Mouse (Mus musculus) liver, embryonic 16.5 days (tissue): Measurements from ENCODE around the gene Por. TPM values are rescaled to one million over a fixed set of nuclear protein-coding genes. Genes with fewer than 3 reads are reported as not detected.

Experiments used
- ATAC-seq: fragments of 200-750 bp; cut with Nextera tagmentation; 2 replicates; pipeline ENCODE4 v1.8.0; 2017; ENCODE audit warnings: low read depth, mild to moderate bottlenecking, moderate number of reproducible peaks, moderate library complexity
- H3K27ac ChIP-seq: fragments of 300-500 bp; sonication (generic); 2 replicates; pipeline ENCODE4 v1.5.1; 2014; ENCODE audit warnings: mild to moderate bottlenecking, low read length
- H3K27me3 ChIP-seq: fragments of 300-500 bp; sonication (generic); 2 replicates; pipeline ENCODE4 v1.6.1; 2014; ENCODE audit warnings: low read depth, low read length, mixed read lengths; ENCODE audit not compliant: control insufficient read depth, insufficient read depth
- H3K36me3 ChIP-seq: fragments of 300-500 bp; sonication (generic); 2 replicates; pipeline ENCODE4 v1.6.1; 2014; ENCODE audit warnings: mild to moderate bottlenecking; ENCODE audit not compliant: control insufficient read depth, insufficient read depth
- H3K4me1 ChIP-seq: fragments of 300-500 bp; sonication (generic); 2 replicates; pipeline ENCODE4 v1.6.1; 2014; ENCODE audit warnings: low read depth, low read length, mixed read lengths; ENCODE audit not compliant: control insufficient read depth
- H3K4me2 ChIP-seq: fragments of 300-500 bp; sonication (generic); 2 replicates; pipeline ENCODE4 v1.6.1; 2014; ENCODE audit warnings: low read depth, low read length, mixed read lengths
- H3K4me3 ChIP-seq: fragments of 300-500 bp; sonication (generic); 2 replicates; pipeline ENCODE4 v1.5.1; 2014; ENCODE audit warnings: low read depth, mild to moderate bottlenecking, low read length
- H3K9ac ChIP-seq: fragments of 300-500 bp; sonication (generic); 2 replicates; pipeline ENCODE4 v1.6.1; 2014; ENCODE audit warnings: low read depth, low read length
- H3K9me3 ChIP-seq: fragments of 300-500 bp; sonication (generic); replicated peaks from 2 replicates; pipeline ENCODE4 v1.6.1; 2016; ENCODE audit warnings: low read length; ENCODE audit not compliant: control insufficient read depth
- WGBS: fragments of 180-500 bp; shearing (Covaris S2); extraction: QIAGEN DNeasy Blood & Tissue Kit; methylation state at CpG from one replicate; pipeline ENCODE4 v1.1.7; 2014; ENCODE audit not compliant: insufficient replicate concordance; 5-methylcytosine and 5-hydroxymethylcytosine counted together
- polyA plus RNA-seq: library from polyadenylated mRNA; unstranded; fragments of >200 nt; fragmentation: Nextera tagmentation; extraction: Ambion mirVana; gene quantifications from 2 replicates; pipeline ENCODE4 v1.2.1, GENCODE M21; 2015

Gene Por
- polyA plus RNA-seq, 1 experiment from 2014 or later = 53.1 TPM

- H3K9ac ChIP-seq = no peak overlapping the region
- WGBS = 48% methylated on average over 3 of the region's 3 CpGs
- H3K4me3 ChIP-seq = no peak overlapping the region
- no peaks in the 10 kb centered on the region for H3K9me3 ChIP-seq
- H3K27me3 ChIP-seq = no peaks in the 10 kb centered on the region
- ATAC-seq = no peak
- no peak overlapping the region for H3K27ac ChIP-seq
- no peak overlapping the region for H3K4me2 ChIP-seq
- no peaks in the 10 kb centered on the region for H3K36me3 ChIP-seq
- H3K4me1 ChIP-seq = no peaks in the 10 kb centered on the region; the same call in 1 of the 2 replicates
These were observed 53.4 kb downstream of the Por start for GRCm38 (mm10) chr5:135723165-135723751.

- no peaks in the 10 kb centered on the region for H3K9me3 ChIP-seq
- H3K36me3 ChIP-seq = no peaks in the 10 kb centered on the region; the same call in none of the 2 replicates
- no peak overlapping the region for H3K27ac ChIP-seq
- H3K4me3 ChIP-seq = no peak overlapping the region
- no peaks in the 10 kb centered on the region for H3K27me3 ChIP-seq
- no peak for ATAC-seq
- 64% methylated on average over 9 of the region's 9 CpGs for WGBS
- H3K9ac ChIP-seq = no peak overlapping the region
- no peaks in the 10 kb centered on the region; the same call in 1 of the 2 replicates for H3K4me1 ChIP-seq
- H3K4me2 ChIP-seq = no peak overlapping the region
These were observed 54.9 kb downstream of the Por start for GRCm38 (mm10) chr5:135724536-135725322.

- Histone ChIP-seq H3K27ac (no peak overlapping the region), H3K4me2 (no peak overlapping the region), H3K4me3 (no peak overlapping the region), H3K27me3 (no peaks in the 10 kb centered on the region), H3K4me1 (no peaks in the 10 kb centered on the region; the same call in 1 of the 2 replicates), H3K9ac (no peak overlapping the region), H3K9me3 (no peaks in the 10 kb centered on the region), H3K36me3 (no peaks in the 10 kb centered on the region; the same call in none of the 2 replicates)
- ATAC-seq = no peak
- 71% methylated on average over 8 of the region's 8 CpGs for WGBS
These were observed 55.6 kb downstream of the Por start for GRCm38 (mm10) chr5:135725391-135725841.

- Histone ChIP-seq H3K4me2 (no peak overlapping the region), H3K27ac (no peak overlapping the region), H3K4me3 (no peak overlapping the region), H3K36me3 (peaks cover 3% of the 10 kb centered on the region), H3K9ac (no peak overlapping the region), H3K27me3 (no peaks in the 10 kb centered on the region), H3K4me1 (no peaks in the 10 kb centered on the region; the same call in 1 of the 2 replicates), H3K9me3 (no peaks in the 10 kb centered on the region)
- ATAC-seq = no peak
- WGBS = 68% methylated on average over 6 of the region's 6 CpGs
These were observed 56.2 kb downstream of the Por start for GRCm38 (mm10) chr5:135725991-135726390.

GRCm38 (mm10) chr5:135726641-135727346 is 57.0 kb downstream of the Por start:
- 48% methylated on average over 2 of the region's 2 CpGs for WGBS
- H3K9me3 ChIP-seq = no peaks in the 10 kb centered on the region
- no peak for ATAC-seq
- peaks cover 4% of the 10 kb centered on the region for H3K36me3 ChIP-seq
- no peak overlapping the region for H3K4me3 ChIP-seq
- H3K27ac ChIP-seq = no peak overlapping the region
- H3K27me3 ChIP-seq = no peaks in the 10 kb centered on the region
- no peak overlapping the region for H3K9ac ChIP-seq
- H3K4me2 ChIP-seq = no peak overlapping the region
- H3K4me1 ChIP-seq = no peaks in the 10 kb centered on the region; the same call in 1 of the 2 replicates

GRCm38 (mm10) chr5:135727871-135728270 is 58.0 kb downstream of the Por start:
- Histone ChIP-seq H3K9ac (no peak overlapping the region), H3K9me3 (no peaks in the 10 kb centered on the region), H3K36me3 (peaks cover 11% of the 10 kb centered on the region), H3K4me3 (no peak overlapping the region), H3K27me3 (no peaks in the 10 kb centered on the region), H3K4me2 (no peak overlapping the region), H3K4me1 (no peaks in the 10 kb centered on the region; the same call in 1 of the 2 replicates), H3K27ac (no peak overlapping the region)
- WGBS = 76% methylated on average over 9 of the region's 9 CpGs
- no peak for ATAC-seq

GRCm38 (mm10) chr5:135728361-135728760 is 58.5 kb downstream of the Por start:
- H3K4me2 ChIP-seq = no peak overlapping the region
- no peak overlapping the region for H3K4me3 ChIP-seq
- H3K9ac ChIP-seq = no peak overlapping the region
- H3K4me1 ChIP-seq = no peaks in the 10 kb centered on the region; the same call in 1 of the 2 replicates
- H3K27ac ChIP-seq = no peak overlapping the region
- WGBS = 75% methylated on average over 13 of the region's 13 CpGs
- ATAC-seq = no peak
- no peaks in the 10 kb centered on the region for H3K27me3 ChIP-seq
- no peaks in the 10 kb centered on the region for H3K9me3 ChIP-seq
- peaks cover 14% of the 10 kb centered on the region for H3K36me3 ChIP-seq

- Histone ChIP-seq H3K27me3 (no peaks in the 10 kb centered on the region), H3K4me1 (no peaks in the 10 kb centered on the region; the same call in 1 of the 2 replicates), H3K27ac (no peak overlapping the region), H3K9me3 (no peaks in the 10 kb centered on the region), H3K4me2 (no peak overlapping the region), H3K4me3 (no peak overlapping the region), H3K36me3 (peaks cover 23% of the 10 kb centered on the region), H3K9ac (no peak overlapping the region)
- WGBS = 80% methylated on average over 13 of the region's 13 CpGs
- ATAC-seq = no peak
These were observed 59.5 kb downstream of the Por start for GRCm38 (mm10) chr5:135729351-135729750.
